Mouse (Mus musculus) left cerebral cortex, adult 8-10 months (tissue): ENCODE results near the gene Baz1a. TPM values are rescaled to one million over a fixed set of nuclear protein-coding genes. Genes with fewer than 3 reads are reported as not detected.

Source experiments
- DNase-seq, 2 experiments: peaks; one replicate each; pipeline ENCODE4 v3.0.0; 2022; ENCODE audit warnings: low spot score in 2 of 2
- total RNA-seq, 4 experiments: library from RNA; stranded (reverse); gene quantifications; 2 replicates each; pipeline ENCODE4 v1.2.4; 2022

Baz1a gene
- total RNA-seq, 4 experiments from 2014 or later: 1.6 to 4.2 (median 3.4) TPM

GRCm38 (mm10) chr12:54861991-54862605 lies 152.1 kb downstream of the Baz1a start:
- DNase-seq: peak; percentile 19 to 42

GRCm38 (mm10) chr12:54859531-54859930 lies 154.6 kb downstream of the Baz1a start:
- peak in 1 of 2 experiments; percentile 12 for DNase-seq

- no peak for DNase-seq
Measured at GRCm38 (mm10) chr12:54850551-54850950, 163.6 kb downstream of the Baz1a start.

DNA sequence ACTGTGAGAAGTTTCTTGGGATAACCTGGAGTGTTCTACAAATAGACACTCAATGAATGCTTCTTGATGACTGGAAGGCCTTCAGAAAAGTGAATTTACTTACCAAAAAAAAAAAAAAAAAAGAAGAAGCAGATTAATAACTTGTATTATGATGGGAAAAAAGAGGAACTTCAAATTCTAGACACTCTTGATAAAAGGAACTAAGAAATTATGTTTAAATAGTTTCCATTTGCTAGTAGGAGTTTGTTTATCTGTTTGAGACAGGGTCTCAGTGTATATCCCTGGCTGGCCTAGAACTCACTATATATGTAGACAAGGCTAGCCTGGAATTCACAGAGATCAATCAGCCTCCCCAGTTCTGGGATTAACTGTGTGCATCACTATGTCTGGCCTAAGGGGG lies 169.7 kb downstream of the Baz1a start:
- DNase-seq: no peak

Other genes with a start within 250 kb of the Baz1a start
- gene Snx6, start 218.6 kb downstream of the Baz1a start, total RNA-seq: 10 to 100 TPM; 42.1 to 46.1 (median 44.4) TPM
- gene Cfl2, start 151.5 kb downstream of the Baz1a start, total RNA-seq: 100 to 1,000 TPM; 109 to 134 (median 116) TPM
- gene Gm20403, start 27.8 kb downstream of the Baz1a start, total RNA-seq: not detected
- gene 2700097O09Rik, start 65.8 kb upstream of the Baz1a start, total RNA-seq: 10 to 100 TPM in 1 of 4 experiments, 1 to 10 TPM in 3; 7.1 to 13.8 (median 8.1) TPM
- 100 to 1,000 TPM in 2 of 4 experiments, 10 to 100 TPM in 2; 95.1 to 102 (median 100) TPM for gene Srp54a, start 65.9 kb upstream of the Baz1a start, total RNA-seq
- 10 to 100 TPM in 3 of 4 experiments, 1 to 10 TPM in 1; 9.9 to 20.4 (median 18.9) TPM for gene Fam177a, start 110.1 kb upstream of the Baz1a start, total RNA-seq
- gene Srp54b, start 140.8 kb upstream of the Baz1a start, total RNA-seq: 10 to 100 TPM; 26.7 to 57.9 (median 45.6) TPM
- gene 1700047I17Rik2, start 185.2 kb upstream of the Baz1a start, total RNA-seq: 10 to 100 TPM in 1 of 4 experiments, under 1 TPM in 1, not detected in 2; 0.53 to 10.9 TPM
- 10 to 100 TPM; 33.4 to 40.9 (median 35.9) TPM for gene Srp54c, start 215.8 kb upstream of the Baz1a start, total RNA-seq